Mouse (Mus musculus): ENCODE measurements around the gene Suclg1. TPM values are rescaled to one million over a fixed set of nuclear protein-coding genes. Genes with fewer than 3 reads are reported as not detected.

Suclg1 gene
- total RNA-seq (2023), result 10 to 100 TPM; 43.8 to 48.9 TPM

GRCm38 (mm10) chr6:73248237-73249048 lies at the start of gene Suclg1:
Suclg1 (plus strand) TSS chr6:73248382.

GRCm38 (mm10) chr6:73221189-73221957 lies 26.8 kb upstream of the Suclg1 start, which contains the start of gene Dnah6:
Dnah6 (minus strand) TSS chr6:73221651.

Other genes starting within 250 kb of the Suclg1 start
- not detected for gene Dnah6, start 26.7 kb upstream of the Suclg1 start, total RNA-seq (2023)
- gene 4931417E11Rik, start 221.3 kb downstream of the Suclg1 start, total RNA-seq (2023), result not detected

All from T-cell, adult 66 days (primary cell).